Mouse (Mus musculus): ENCODE data around the gene Misp.

- TF ChIP-seq CTCF (conservative IDR thresholded peaks at IDR 0.05; ENCODE audit: insufficient read depth, insufficient read length, low read depth, low read length) = no peak
- TF ChIP-seq POLR2A (IDR thresholded peaks at IDR 0.05; ENCODE audit: low read depth, low read length) = no peak
Measured at GRCm38 (mm10) chr10:79873313-79873712, 52.5 kb downstream of the Misp start.

Measured in kidney, adult 2 months (tissue).